15 mouse cellular contexts compared by ENCODE assay signal in the genomic region with DNA sequence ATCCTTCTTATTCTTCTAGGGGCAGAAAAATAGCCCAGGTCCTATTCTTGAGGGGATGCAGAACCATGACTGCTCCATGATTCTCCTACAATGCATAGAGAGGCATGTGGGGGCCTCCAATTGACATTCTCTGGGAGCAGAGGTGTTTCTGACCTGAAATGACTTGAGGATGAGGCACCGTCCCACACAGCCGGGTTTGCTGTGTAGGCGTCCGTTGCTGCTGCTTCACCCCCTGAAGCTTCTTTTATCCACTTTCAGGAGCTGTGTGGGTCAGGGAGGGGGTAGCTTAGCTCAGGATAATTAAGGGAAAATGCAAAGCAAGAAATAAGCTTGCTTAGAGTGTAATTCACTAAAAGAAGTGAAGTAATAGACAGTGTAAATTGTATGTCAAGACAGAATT.
"Had no signal": no experiment of that assay in that cellular context is flagged by ENCODE, and none has a peak within 500 bp of the region (broad histone marks: within the 10 kb centered on the region; RNA-seq: fewer than 3 reads in every experiment).

No protein-coding gene starts in this region.

- H3K4me3 ChIP-seq: lung, embryonic 15.5 days; megakaryocyte, embryonic 14.5 days; midbrain, embryonic 13.5 days; midbrain, embryonic 15.5 days; neural tube, embryonic 12.5 days; stomach, embryonic 15.5 days had no signal

- H3K27ac ChIP-seq: lung, embryonic 15.5 days; macrophage; midbrain, embryonic 13.5 days; midbrain, embryonic 15.5 days; neural tube, embryonic 12.5 days; stomach, embryonic 15.5 days; stomach, postnatal 0 days had no signal

- DNase-seq: liver, postnatal 0 days; lung, adult 2 months; lung, postnatal 14 days; lung, postnatal 36 days; thymus, adult 2 months; thymus, postnatal 25 days; thymus, postnatal 4 days had no signal
